Mouse (Mus musculus) skeletal muscle tissue, adult 2 months (tissue): ENCODE measurements at regions not wholly inside any gene's neighbourhood (a gene's known extent, or its start where the extent isn't known, plus 50 kb on each side); places are given as distances from the start of the nearest gene placed in this dataset.
"Not testable (repeated sequence)": the region's sequence is repeated elsewhere in the genome, so short reads cannot be mapped to it uniquely, and the experiment has no call there.

Experiments used
- DNase-seq: peaks from one replicate; pipeline ENCODE4 v3.0.0-alpha.2; 2012; ENCODE audit warnings: low read depth, low spot score

- DNase-seq: no peak
Measured at GRCm38 (mm10) chr19:59516957-59517356, 58.8 kb downstream of the Emx2 start.

GRCm38 (mm10) chr19:59519156-59519555, 61.0 kb downstream of the Emx2 start:
- DNase-seq: peak; percentile 25

GRCm38 (mm10) chr19:59522176-59522575, 64.0 kb downstream of the Emx2 start:
- no peak for DNase-seq

GRCm38 (mm10) chr19:59523356-59523755, 65.2 kb downstream of the Emx2 start:
- no peak for DNase-seq

GRCm38 (mm10) chr19:59564101-59564500, 105.9 kb downstream of the Emx2 start:
- no peak for DNase-seq

- DNase-seq: peak; percentile 2
Measured at GRCm38 (mm10) chr19:59568907-59569306, 110.7 kb downstream of the Emx2 start.

- DNase-seq: not testable (repeated sequence)
Measured at GRCm38 (mm10) chr19:59569590-59569989, 111.4 kb downstream of the Emx2 start.

GRCm38 (mm10) chr19:59574346-59574745, 116.2 kb downstream of the Emx2 start:
- no peak for DNase-seq

- no peak for DNase-seq
Measured at GRCm38 (mm10) chr19:59577886-59578285, 119.7 kb downstream of the Emx2 start.

- DNase-seq: no peak
Measured at GRCm38 (mm10) chr19:59579676-59580075, 121.5 kb downstream of the Emx2 start.

- no peak for DNase-seq
Measured at GRCm38 (mm10) chr19:59585835-59586234, 127.7 kb downstream of the Emx2 start.

GRCm38 (mm10) chr19:59587303-59587702, 129.1 kb downstream of the Emx2 start:
- no peak for DNase-seq

- DNase-seq: peak; percentile 11
Measured at GRCm38 (mm10) chr19:59588068-59588522, 129.9 kb downstream of the Emx2 start.

- DNase-seq: no peak
Measured at GRCm38 (mm10) chr19:59590021-59590420, 131.8 kb downstream of the Emx2 start.

GRCm38 (mm10) chr19:59592060-59592459, 133.9 kb downstream of the Emx2 start:
- DNase-seq: no peak

GRCm38 (mm10) chr19:59624288-59624795, 166.2 kb downstream of the Emx2 start:
- no peak for DNase-seq

- DNase-seq: no peak
Measured at GRCm38 (mm10) chr19:59627681-59628080, 169.5 kb downstream of the Emx2 start.

- DNase-seq: no peak
Measured at GRCm38 (mm10) chr19:59628296-59629160, 170.4 kb downstream of the Emx2 start.

GRCm38 (mm10) chr19:59629161-59629445, 170.9 kb downstream of the Emx2 start:
- no peak for DNase-seq

- no peak for DNase-seq
Measured at GRCm38 (mm10) chr19:59630095-59630494, 171.9 kb downstream of the Emx2 start.

- DNase-seq: no peak
Measured at GRCm38 (mm10) chr19:59630706-59631105, 172.5 kb downstream of the Emx2 start.

- DNase-seq: no peak
Measured at GRCm38 (mm10) chr19:59631541-59631940, 173.4 kb downstream of the Emx2 start.

GRCm38 (mm10) chr19:59636271-59636670, 178.1 kb downstream of the Emx2 start:
- DNase-seq: no peak
